Mouse (Mus musculus) kidney, postnatal 25 days (tissue): ENCODE results near the gene Olfr1020.

Source experiments
- DNase-seq, 2 experiments: peaks; one replicate each; pipeline ENCODE4 v3.0.0; 2021; ENCODE audit warnings: mixed read lengths in 2 of 2

Gene Olfr1020

GRCm38 (mm10) chr2:85846730-85847129 is at the start of gene Olfr1020:
Gene Olfr1020 (plus strand): TSS chr2:85847030.
- no peak for DNase-seq

GRCm38 (mm10) chr2:85802444-85802843 is 44.4 kb upstream of the Olfr1020 start, which contains the start of gene Olfr1016:
Gene Olfr1016 (minus strand): TSS chr2:85802544.
- no peak for DNase-seq

GRCm38 (mm10) chr2:85804501-85804900 is 42.3 kb upstream of the Olfr1020 start:
- DNase-seq = no peak

GRCm38 (mm10) chr2:85818179-85818578 is 28.7 kb upstream of the Olfr1020 start, which contains the start of gene Olfr1018:
Gene Olfr1018 (plus strand): TSS chr2:85818479.
- DNase-seq = no peak

GRCm38 (mm10) chr2:85845383-85845782 is 1.4 kb upstream of the Olfr1020 start, which contains the start of gene Olfr1019:
Gene Olfr1019 (minus strand): TSS chr2:85845483.
- no peak for DNase-seq

GRCm38 (mm10) chr2:85868294-85868693 is 21.5 kb downstream of the Olfr1020 start, which contains the start of gene Olfr1022:
Gene Olfr1022 (plus strand): TSS chr2:85868594.
- no peak for DNase-seq

GRCm38 (mm10) chr2:85885340-85885739 is 38.5 kb downstream of the Olfr1020 start, which contains the start of gene Olfr1023:
Gene Olfr1023 (plus strand): TSS chr2:85885640.
- no peak for DNase-seq
